Mouse (Mus musculus): ENCODE data around the gene Fgd3. TPM values are rescaled to one million over a fixed set of nuclear protein-coding genes. Genes with fewer than 3 reads are reported as not detected.

The Fgd3 gene
- total and polyA plus RNA-seq, 3 experiments: 8.7 to 16.1 (median 14.5) TPM

DNA sequence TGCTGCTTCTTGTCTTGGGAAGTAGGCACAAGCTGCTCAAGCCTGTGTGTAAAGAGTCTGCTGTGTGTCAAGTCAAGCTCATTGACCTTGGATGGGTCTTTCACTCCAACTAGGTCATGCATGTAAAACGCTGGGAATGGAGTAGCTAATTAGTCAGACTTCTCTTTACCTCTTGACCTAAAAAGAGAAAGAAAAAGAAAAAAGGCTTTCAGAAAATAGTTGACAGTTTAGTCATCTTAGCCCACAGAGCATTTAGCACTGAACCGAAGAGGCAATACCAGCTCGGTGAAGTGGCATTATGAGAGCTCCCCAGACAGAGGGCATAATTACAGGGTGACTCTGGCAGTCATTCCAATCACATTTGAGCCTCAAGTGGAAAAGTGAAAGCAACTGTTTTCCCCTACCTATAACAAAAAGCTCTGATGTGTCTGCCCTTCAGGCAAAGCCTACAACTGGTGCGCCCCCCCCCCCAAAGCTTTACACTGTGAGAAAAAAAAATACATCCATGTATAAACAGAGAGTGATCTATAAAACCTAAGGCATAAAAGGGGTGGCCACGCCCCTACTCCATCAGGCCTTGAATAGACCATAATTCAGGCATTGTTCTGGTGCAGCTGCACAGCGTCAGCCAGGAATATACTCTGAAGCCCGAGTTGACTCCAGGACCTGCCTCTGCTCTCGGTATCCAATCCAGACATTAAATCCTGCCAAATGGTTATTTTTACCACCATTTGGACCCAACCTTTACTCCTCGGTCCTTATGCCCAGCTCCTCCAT, 3.5 kb downstream of the Fgd3 start:
- Histone ChIP-seq H3K27me3 (replicated peaks) (no peaks in the 10 kb centered on the region), H3K4me3 (replicated peaks in 1 of 3; ENCODE audit: low read depth in 2 of 3, low read length in 2 of 3, poor library complexity in 1 of 3) (no peak overlapping the region), H3K9ac (ENCODE audit: insufficient read depth, low read depth) (no peak overlapping the region), H3K4me2 (ENCODE audit: insufficient read depth, low read depth, poor library complexity, severe bottlenecking) (no peak overlapping the region), H3K79me2 (replicated peaks; ENCODE audit: control insufficient read depth, extremely low read depth, insufficient read depth, poor library complexity, severe bottlenecking) (no peaks in the 10 kb centered on the region), H3K36me3 (replicated peaks in 1 of 2; ENCODE audit: control insufficient read depth in 1 of 2, insufficient read depth in 1 of 2, low read length in 1 of 2) (no peaks in the 10 kb centered on the region), H3K4me1 (ENCODE audit: control insufficient read depth in 1 of 2, insufficient read depth in 2 of 2) (peaks cover 2 to 10% of the 10 kb centered on the region in 2 experiments; a peak in 1 of 4 replicates), H3K27ac (ENCODE audit: insufficient read depth, low read depth) (no peak overlapping the region), H3K9me3 (replicated peaks; ENCODE audit: low read length) (no peaks in the 10 kb centered on the region)
- dilution Hi-C loops (cut with MboI; ENCODE audit: extremely low pct_ligation_motif_present, extremely low pct_unique_long_range_greater_than_20kb, low sequenced_read_pairs) (no loop called here), in situ Hi-C loops (cut with MboI; ENCODE audit: low pct_ligation_motif_present, low pct_unique_long_range_greater_than_20kb, low sequenced_read_pairs) (no loop called here)
- no peak for DNase-seq (ENCODE audit: extremely low read depth)
- TF ChIP-seq TCF12 (IDR thresholded peaks at IDR 0.05; ENCODE audit: low read depth, low read length): no peak
- TF ChIP-seq RCOR1 (conservative IDR thresholded peaks at IDR 0.05; ENCODE audit: low read depth, low read length): no peak
- no peak for TF ChIP-seq CTCF (conservative IDR thresholded peaks at IDR 0.05 in 1 of 2, IDR thresholded peaks at IDR 0.05 in 1 of 2; ENCODE audit: low read depth in 2 of 2, low read length in 2 of 2)
- TF ChIP-seq ELF1 (IDR thresholded peaks at IDR 0.05; ENCODE audit: low read depth, low read length): no peak
- TF ChIP-seq PAX5 (IDR thresholded peaks at IDR 0.05; ENCODE audit: low read length): no peak
- no peak for TF ChIP-seq NRF1 (IDR thresholded peaks at IDR 0.05; ENCODE audit: low read depth, low read length)
- no peak for TF ChIP-seq HCFC1 (IDR thresholded peaks at IDR 0.05; ENCODE audit: low read depth, low read length)
- no peak for TF ChIP-seq NELFE (IDR thresholded peaks at IDR 0.05; ENCODE audit: low read depth, low read length)
- no peak for TF ChIP-seq ZNF384 (IDR thresholded peaks at IDR 0.05; ENCODE audit: low read depth, low read length)
- no peak for TF ChIP-seq EP300 (IDR thresholded peaks at IDR 0.05; ENCODE audit: low read length)
- no peak for TF ChIP-seq GABPA (IDR thresholded peaks at IDR 0.05; ENCODE audit: insufficient replicate concordance, low read depth, low read length)
- TF ChIP-seq TBP (conservative IDR thresholded peaks at IDR 0.05; ENCODE audit: low read depth, low read length): no peak
- no peak for TF ChIP-seq KAT2A (IDR thresholded peaks at IDR 0.05; ENCODE audit: insufficient replicate concordance, low read length)
- TF ChIP-seq POLR2AphosphoS2 (IDR thresholded peaks at IDR 0.05; ENCODE audit: low read depth, low read length): no peak
- TF ChIP-seq BHLHE40 (IDR thresholded peaks at IDR 0.05; ENCODE audit: low read depth, low read length): no peak
- TF ChIP-seq SMC3 (IDR thresholded peaks at IDR 0.05; ENCODE audit: low read depth, low read length): no peak
- no peak for TF ChIP-seq RAD21 (IDR thresholded peaks at IDR 0.05; ENCODE audit: low read depth, low read length)

DNA sequence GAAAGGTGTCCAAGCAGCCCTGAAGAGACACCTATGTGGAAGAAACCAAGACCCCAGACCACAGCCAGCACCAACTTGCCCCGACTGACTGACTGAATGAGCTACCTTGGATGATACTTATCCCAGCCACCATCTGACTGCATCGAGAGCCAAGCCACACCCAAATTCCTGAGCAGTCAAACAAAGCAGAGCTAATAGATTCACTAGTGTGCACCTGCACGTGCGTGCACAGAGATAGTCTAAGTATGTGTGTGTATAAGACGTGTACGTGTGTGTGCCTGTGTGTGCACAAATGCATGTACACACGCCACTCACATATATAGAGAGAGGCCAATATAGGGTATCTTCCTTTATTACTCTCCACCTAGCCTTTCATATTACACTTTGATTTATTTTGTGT, 8.5 kb downstream of the Fgd3 start:
- Histone ChIP-seq H3K9ac (ENCODE audit: insufficient read depth, low read depth) (no peak overlapping the region), H3K4me2 (ENCODE audit: insufficient read depth, low read depth, poor library complexity, severe bottlenecking) (no peak overlapping the region), H3K79me2 (replicated peaks; ENCODE audit: control insufficient read depth, extremely low read depth, insufficient read depth, poor library complexity, severe bottlenecking) (peaks cover 11% of the 10 kb centered on the region), H3K9me3 (replicated peaks; ENCODE audit: low read length) (no peaks in the 10 kb centered on the region), H3K4me3 (replicated peaks in 1 of 3; ENCODE audit: low read depth in 2 of 3, low read length in 2 of 3, poor library complexity in 1 of 3) (no peak overlapping the region), H3K4me1 (ENCODE audit: control insufficient read depth in 1 of 2, insufficient read depth in 2 of 2) (peaks cover 15 to 31% of the 10 kb centered on the region in 2 experiments), H3K27ac (ENCODE audit: insufficient read depth, low read depth) (no peak overlapping the region), H3K27me3 (replicated peaks) (no peaks in the 10 kb centered on the region), H3K36me3 (replicated peaks in 1 of 2; ENCODE audit: control insufficient read depth in 1 of 2, insufficient read depth in 1 of 2, low read length in 1 of 2) (peaks cover 2 to 3% of the 10 kb centered on the region in 2 experiments)
- TF ChIP-seq TBP (conservative IDR thresholded peaks at IDR 0.05; ENCODE audit: low read depth, low read length) (no peak), CTCF (conservative IDR thresholded peaks at IDR 0.05 in 1 of 2, IDR thresholded peaks at IDR 0.05 in 1 of 2; ENCODE audit: low read depth in 2 of 2, low read length in 2 of 2) (no peak), SMC3 (IDR thresholded peaks at IDR 0.05; ENCODE audit: low read depth, low read length) (no peak), POLR2AphosphoS2 (IDR thresholded peaks at IDR 0.05; ENCODE audit: low read depth, low read length) (no peak), ZC3H11A (IDR thresholded peaks at IDR 0.05; ENCODE audit: low read depth, low read length) (no peak), ZNF384 (IDR thresholded peaks at IDR 0.05; ENCODE audit: low read depth, low read length) (no peak), USF1 (IDR thresholded peaks at IDR 0.05; ENCODE audit: low read depth, low read length) (no peak)
- dilution Hi-C loops (cut with MboI; ENCODE audit: extremely low pct_ligation_motif_present, extremely low pct_unique_long_range_greater_than_20kb, low sequenced_read_pairs): no loop called here
- no peak for DNase-seq (ENCODE audit: extremely low read depth)
- in situ Hi-C loops (cut with MboI; ENCODE audit: low pct_ligation_motif_present, low pct_unique_long_range_greater_than_20kb, low sequenced_read_pairs): no loop called here
